Mouse (Mus musculus) kidney, adult 8-10 months (tissue): ENCODE measurements around the gene Prnd.

Source experiments
- DNase-seq, 2 experiments: peaks; one replicate each; pipeline ENCODE4 v3.0.0; 2022

The Prnd gene

GRCm38 (mm10) chr2:131950598-131951095 is at the start of gene Prnd:
TSS of gene Prnd (plus strand) at chr2:131950861.
- no peak for DNase-seq

GRCm38 (mm10) chr2:131902423-131902822 is 48.2 kb upstream of the Prnd start:
- no peak for DNase-seq

GRCm38 (mm10) chr2:131902867-131903266 is 47.8 kb upstream of the Prnd start:
- no peak for DNase-seq

GRCm38 (mm10) chr2:131905025-131905424 is 45.6 kb upstream of the Prnd start:
- no peak for DNase-seq

GRCm38 (mm10) chr2:131905776-131906175 is 44.9 kb upstream of the Prnd start:
- DNase-seq: no peak

- no peak for DNase-seq
These were observed 44.4 kb upstream of the Prnd start for GRCm38 (mm10) chr2:131906266-131906665.

GRCm38 (mm10) chr2:131906846-131907245 is 43.8 kb upstream of the Prnd start:
- DNase-seq: peak; percentile 38 to 51

- DNase-seq: no peak
These were observed 43.4 kb upstream of the Prnd start for GRCm38 (mm10) chr2:131907311-131907710.

GRCm38 (mm10) chr2:131908351-131908861 is 42.3 kb upstream of the Prnd start:
- DNase-seq: peak; percentile 53 to 63

GRCm38 (mm10) chr2:131908906-131909305 is 41.8 kb upstream of the Prnd start:
- DNase-seq: peak in 1 of 2 experiments; percentile 32

GRCm38 (mm10) chr2:131909683-131910572 is 40.7 kb upstream of the Prnd start, which contains the start of the genes Prnp and Prn:
TSS of gene Prnp (plus strand) at chr2:131909928.
TSS of gene Prn (plus strand) at chr2:131909957.
- DNase-seq: peak; percentile 89

GRCm38 (mm10) chr2:131910847-131911246 is 39.8 kb upstream of the Prnd start:
- DNase-seq: no peak

- peak in 1 of 2 experiments; percentile 15 for DNase-seq
These were observed 39.3 kb upstream of the Prnd start for GRCm38 (mm10) chr2:131911341-131911740.

- peak in 1 of 2 experiments; percentile 35 for DNase-seq
These were observed 38.0 kb upstream of the Prnd start for GRCm38 (mm10) chr2:131912526-131913258.

GRCm38 (mm10) chr2:131932275-131932902 is 18.3 kb upstream of the Prnd start:
- DNase-seq: no peak

GRCm38 (mm10) chr2:131933013-131933412 is 17.6 kb upstream of the Prnd start:
- DNase-seq: no peak

GRCm38 (mm10) chr2:131933598-131933997 is 17.1 kb upstream of the Prnd start:
- DNase-seq: peak; percentile 26 to 51

- DNase-seq: no peak
These were observed 16.4 kb upstream of the Prnd start for GRCm38 (mm10) chr2:131934243-131934642.

GRCm38 (mm10) chr2:131935390-131936105 is 15.1 kb upstream of the Prnd start:
- DNase-seq: peak in 1 of 2 experiments; percentile 19

- no peak for DNase-seq
These were observed 14.3 kb upstream of the Prnd start for GRCm38 (mm10) chr2:131936410-131936809.

- peak; percentile 30 to 61 for DNase-seq
These were observed 11.1 kb upstream of the Prnd start for GRCm38 (mm10) chr2:131939404-131940111.
